Mouse (Mus musculus) lung, embryonic 16.5 days (tissue): ENCODE measurements around the gene Igdcc3. TPM values are rescaled to one million over a fixed set of nuclear protein-coding genes. Genes with fewer than 3 reads are reported as not detected.

ENCODE experiments used
- ATAC-seq: fragments of 200-750 bp; cut with Nextera tagmentation; 2 replicates; pipeline ENCODE4 v1.8.0; 2017; ENCODE audit warnings: low read depth, mild to moderate bottlenecking, moderate library complexity
- H3K27ac ChIP-seq: fragments of 300-500 bp; sonication (generic); 2 replicates; pipeline ENCODE4 v1.5.1; 2014; ENCODE audit warnings: mild to moderate bottlenecking, control low read depth, low read length
- H3K27me3 ChIP-seq: fragments of 300-500 bp; sonication (generic); 2 replicates; pipeline ENCODE4 v1.6.1; 2014; ENCODE audit warnings: low read depth, low read length, mixed read lengths; ENCODE audit not compliant: control insufficient read depth, insufficient read depth
- H3K36me3 ChIP-seq: fragments of 300-500 bp; sonication (generic); 2 replicates; pipeline ENCODE4 v1.6.1; 2014; ENCODE audit warnings: low read length; ENCODE audit not compliant: control insufficient read depth, insufficient read depth
- H3K4me1 ChIP-seq: fragments of 300-500 bp; sonication (generic); replicated peaks from 2 replicates; pipeline ENCODE4 v1.6.1; 2014; ENCODE audit warnings: low read length, mixed read lengths; ENCODE audit not compliant: control insufficient read depth, insufficient read depth
- H3K4me2 ChIP-seq: fragments of 300-500 bp; sonication (generic); 2 replicates; pipeline ENCODE4 v1.6.1; 2014; ENCODE audit warnings: low read depth, low read length, control low read depth
- H3K4me3 ChIP-seq: fragments of 300-500 bp; sonication (generic); 2 replicates; pipeline ENCODE4 v1.5.1; 2014; ENCODE audit warnings: mild to moderate bottlenecking, low read length, control low read depth
- H3K9ac ChIP-seq: fragments of 300-500 bp; sonication (generic); 2 replicates; pipeline ENCODE4 v1.6.1; 2014; ENCODE audit warnings: low read length, control low read depth
- H3K9me3 ChIP-seq: fragments of 300-500 bp; sonication (generic); 2 replicates; pipeline ENCODE4 v1.6.1; 2016; ENCODE audit warnings: low read length; ENCODE audit not compliant: control insufficient read depth
- WGBS: fragments of 180-500 bp; shearing (Covaris S2); extraction: QIAGEN DNeasy Blood & Tissue Kit; methylation state at CpG from one replicate; pipeline ENCODE4 v1.1.7; 2014; 5-methylcytosine and 5-hydroxymethylcytosine counted together
- polyA plus RNA-seq: library from polyadenylated mRNA; unstranded; fragments of >200 nt; fragmentation: Nextera tagmentation; extraction: Ambion mirVana; gene quantifications from 2 replicates; pipeline ENCODE4 v1.2.1, GENCODE M21; 2015

Igdcc3 gene
- polyA plus RNA-seq, 1 experiment from 2014 or later = 1.3 TPM

- peaks cover 30% of the 10 kb centered on the region for H3K4me1 ChIP-seq
- no peak overlapping the region for H3K9ac ChIP-seq
- no peak overlapping the region for H3K4me2 ChIP-seq
- H3K9me3 ChIP-seq = no peaks in the 10 kb centered on the region
- H3K27me3 ChIP-seq = no peaks in the 10 kb centered on the region
- no peak overlapping the region for H3K4me3 ChIP-seq
- no peaks in the 10 kb centered on the region for H3K36me3 ChIP-seq
- 66% methylated on average over 12 of the region's 12 CpGs for WGBS
- no peak for ATAC-seq
- no peak overlapping the region for H3K27ac ChIP-seq
Measured at GRCm38 (mm10) chr9:65193214-65193613, 52.2 kb downstream of the Igdcc3 start.

GRCm38 (mm10) chr9:65195053-65195452 lies 54.1 kb downstream of the Igdcc3 start, which contains the start of gene Parp16:
Parp16 (plus strand) TSS chr9:65195353.
- Histone ChIP-seq H3K9me3 (no peaks in the 10 kb centered on the region), H3K27me3 (no peaks in the 10 kb centered on the region), H3K4me1 (peaks cover 30% of the 10 kb centered on the region), H3K9ac (peak within 1 kb of the TSS; percentile 47), H3K4me2 (peak within 1 kb of the TSS; percentile 9; the same call in 1 of the 2 replicates), H3K27ac (peak within 1 kb of the TSS; percentile 96), H3K4me3 (no peak within 1 kb of the TSS), H3K36me3 (no peaks in the 10 kb centered on the region)
- ATAC-seq = no peak
- 61% methylated on average over 4 of the region's 4 CpGs for WGBS

- Histone ChIP-seq H3K4me3 (no peak overlapping the region), H3K36me3 (no peaks in the 10 kb centered on the region), H3K27ac (peak overlapping the region; percentile 96), H3K9ac (peak overlapping the region; percentile 47), H3K9me3 (no peaks in the 10 kb centered on the region), H3K4me1 (peaks cover 32% of the 10 kb centered on the region), H3K4me2 (peak overlapping the region; percentile 9; the same call in 1 of the 2 replicates), H3K27me3 (no peaks in the 10 kb centered on the region)
- WGBS = 19% methylated on average over 8 of the region's 8 CpGs
- peak; percentile 8; the same call in 1 of the 2 replicates for ATAC-seq
Measured at GRCm38 (mm10) chr9:65195621-65195981, 54.6 kb downstream of the Igdcc3 start.

DNA sequence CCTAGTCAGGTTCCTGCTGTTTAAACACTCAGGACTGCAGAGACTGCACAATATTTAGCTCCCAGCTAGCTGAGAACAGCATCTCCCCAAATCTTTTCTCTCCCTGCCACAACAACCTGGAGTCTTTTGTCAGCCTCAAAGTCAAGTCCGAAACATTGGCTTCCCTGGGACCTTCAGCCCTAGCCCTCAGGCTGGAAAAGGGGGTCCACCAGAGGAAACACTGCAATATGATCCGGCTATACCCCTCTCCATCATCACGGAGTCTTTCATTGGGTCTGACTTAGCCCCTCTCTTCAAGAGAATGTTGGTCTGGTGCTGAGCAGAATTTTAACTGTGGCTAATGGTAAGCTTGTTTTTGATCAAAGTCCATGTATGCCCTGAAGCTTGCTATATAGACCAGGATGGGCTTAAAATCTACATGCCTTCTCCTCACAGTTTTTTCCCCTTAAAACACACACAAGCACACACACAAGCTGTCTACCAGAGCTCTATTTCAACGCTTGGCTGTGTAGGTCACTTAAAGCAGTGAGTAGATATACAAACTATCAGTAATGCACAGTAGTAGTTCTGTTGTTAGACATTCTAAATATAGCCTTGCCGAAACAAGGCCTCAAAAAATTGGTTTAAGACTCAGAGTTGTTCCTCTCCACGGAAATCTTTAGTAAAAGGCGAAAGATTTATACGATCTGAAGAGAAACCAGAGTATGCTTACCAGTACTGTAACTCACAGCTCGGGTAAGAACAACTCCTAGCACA lies 55.2 kb downstream of the Igdcc3 start:
- H3K27ac ChIP-seq = peak overlapping the region; percentile 96
- H3K4me1 ChIP-seq = peaks cover 32% of the 10 kb centered on the region
- no peaks in the 10 kb centered on the region for H3K9me3 ChIP-seq
- 2% methylated on average over 9 of the region's 9 CpGs for WGBS
- peak; percentile 91 for ATAC-seq
- H3K9ac ChIP-seq = peak overlapping the region; percentile 47
- H3K4me2 ChIP-seq = peak overlapping the region; percentile 31
- H3K36me3 ChIP-seq = no peaks in the 10 kb centered on the region
- H3K4me3 ChIP-seq = peak overlapping the region; percentile 29
- H3K27me3 ChIP-seq = no peaks in the 10 kb centered on the region

DNA sequence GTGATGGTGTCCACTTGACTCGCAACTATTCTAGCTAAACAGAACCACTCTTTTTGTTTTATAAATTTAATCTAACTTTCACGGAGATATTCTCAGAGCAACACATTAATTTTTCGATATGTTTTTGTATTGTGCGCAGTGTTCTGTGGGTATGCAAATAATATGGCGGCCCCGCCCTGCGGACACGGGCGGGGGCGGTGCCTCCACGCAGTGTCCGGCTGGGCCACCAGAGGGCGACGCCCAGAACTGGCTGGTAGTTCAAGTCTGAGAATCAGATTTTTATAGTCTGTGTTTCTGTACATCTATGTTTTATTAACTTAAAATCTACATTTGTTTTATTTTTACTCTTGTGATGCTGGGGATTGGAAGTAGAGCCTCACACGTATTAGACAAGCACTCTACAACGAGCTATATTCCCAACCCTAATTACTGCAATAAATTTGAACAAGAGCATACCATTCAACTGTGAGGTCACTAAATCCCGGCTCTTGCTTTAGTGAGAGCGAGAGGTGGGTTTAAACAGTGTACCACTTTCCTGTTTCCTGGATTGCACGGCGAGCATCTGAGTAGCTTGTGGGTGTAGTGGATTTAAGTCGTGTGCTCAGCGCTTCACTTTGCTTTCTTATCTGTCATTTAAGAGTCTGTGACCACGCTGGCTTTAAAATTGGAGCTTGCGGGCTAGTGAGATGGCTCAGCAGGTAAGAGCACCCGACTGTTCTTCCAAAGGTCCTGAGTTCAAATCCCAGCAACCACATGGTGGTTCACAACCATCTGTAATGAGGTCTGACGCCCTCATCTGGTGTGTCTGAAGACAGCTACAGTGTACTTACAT lies 56.0 kb downstream of the Igdcc3 start:
- Histone ChIP-seq H3K36me3 (no peaks in the 10 kb centered on the region), H3K4me3 (peak overlapping the region; percentile 29), H3K9ac (peak overlapping the region; percentile 46), H3K9me3 (no peaks in the 10 kb centered on the region), H3K4me2 (peak overlapping the region; percentile 31), H3K4me1 (peaks cover 25% of the 10 kb centered on the region), H3K27me3 (no peaks in the 10 kb centered on the region), H3K27ac (peak overlapping the region; percentile 96)
- 11% methylated on average over 26 of the region's 26 CpGs for WGBS
- ATAC-seq = peak; percentile 84

DNA sequence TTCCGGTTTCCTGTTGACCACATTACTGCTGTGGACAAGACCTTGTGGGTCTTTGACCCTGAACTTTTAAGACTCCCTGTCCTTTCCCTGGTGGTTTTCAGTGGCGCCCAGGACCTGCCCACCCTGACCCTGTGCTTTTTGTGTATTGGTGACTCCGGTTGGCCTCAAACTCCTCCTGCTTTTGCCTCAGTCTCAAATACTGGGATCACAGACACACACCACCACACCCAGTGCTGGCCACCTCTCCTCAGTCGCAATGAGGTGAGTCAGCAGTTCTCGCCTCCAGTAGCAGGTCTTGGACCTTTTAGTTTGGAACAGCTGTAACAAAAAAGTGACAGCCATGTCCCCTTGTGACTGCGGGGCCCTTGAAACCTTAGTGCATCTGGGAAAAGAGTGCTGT lies 56.8 kb downstream of the Igdcc3 start:
- H3K4me2 ChIP-seq = no peak overlapping the region
- H3K4me1 ChIP-seq = peaks cover 21% of the 10 kb centered on the region
- no peaks in the 10 kb centered on the region for H3K36me3 ChIP-seq
- H3K9me3 ChIP-seq = no peaks in the 10 kb centered on the region
- WGBS = 86% methylated on average over 6 of the region's 6 CpGs
- no peak overlapping the region for H3K9ac ChIP-seq
- no peak overlapping the region for H3K27ac ChIP-seq
- ATAC-seq = no peak
- H3K27me3 ChIP-seq = no peaks in the 10 kb centered on the region
- no peak overlapping the region for H3K4me3 ChIP-seq

DNA sequence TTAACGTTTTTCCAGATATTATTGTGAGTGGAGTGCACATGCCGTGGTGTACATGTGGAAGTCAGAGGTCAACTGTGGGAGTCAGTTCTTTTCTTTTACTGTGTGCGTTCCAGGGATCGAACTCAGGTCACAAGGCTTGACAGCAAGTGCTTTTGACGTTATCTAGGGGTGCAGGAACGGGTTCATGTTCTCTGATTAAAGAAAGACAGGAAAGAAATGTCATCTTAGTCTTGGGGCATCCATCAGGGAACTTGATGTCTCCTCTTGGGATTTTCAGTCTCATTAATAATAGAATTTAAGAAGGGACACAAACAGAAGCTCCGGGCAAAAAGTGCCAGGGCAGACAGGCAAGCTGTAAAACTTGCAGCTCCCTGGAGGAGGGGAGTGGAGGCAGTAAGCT lies 58.7 kb downstream of the Igdcc3 start:
- Histone ChIP-seq H3K27ac (peak overlapping the region; percentile 52; the same call in 1 of the 2 replicates), H3K9ac (peak overlapping the region; percentile 28; the same call in 1 of the 2 replicates), H3K9me3 (no peaks in the 10 kb centered on the region), H3K4me3 (no peak overlapping the region), H3K36me3 (no peaks in the 10 kb centered on the region), H3K27me3 (no peaks in the 10 kb centered on the region), H3K4me1 (peaks cover 20% of the 10 kb centered on the region), H3K4me2 (no peak overlapping the region)
- 26% methylated on average over 7 of the region's 7 CpGs for WGBS
- no peak for ATAC-seq

DNA sequence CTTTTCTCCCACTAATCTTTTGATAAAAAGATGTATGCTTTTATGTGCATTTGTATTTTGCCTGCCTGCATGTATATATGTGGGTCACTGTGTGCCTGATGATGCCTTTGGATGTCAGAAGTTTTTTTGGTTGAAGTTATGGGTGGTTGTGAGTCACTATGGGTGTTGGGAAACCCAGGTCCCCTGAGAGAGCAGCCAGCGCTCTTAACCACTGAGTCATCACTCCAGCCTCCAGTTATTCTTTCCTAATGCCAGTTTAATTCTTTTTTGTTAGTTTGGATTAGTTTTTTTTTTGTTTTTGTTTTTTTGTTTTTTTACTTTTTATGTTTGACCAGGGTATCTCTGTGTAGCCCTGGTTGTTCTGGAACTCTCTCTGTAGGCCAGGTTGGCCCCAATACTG lies 59.6 kb downstream of the Igdcc3 start:
- no peak for ATAC-seq
- no peak overlapping the region for H3K4me3 ChIP-seq
- H3K4me1 ChIP-seq = peaks cover 11% of the 10 kb centered on the region
- no peak overlapping the region for H3K9ac ChIP-seq
- no peak overlapping the region for H3K27ac ChIP-seq
- H3K9me3 ChIP-seq = no peaks in the 10 kb centered on the region
- 58% methylated on average over 1 of the region's 1 CpGs for WGBS
- no peaks in the 10 kb centered on the region for H3K36me3 ChIP-seq
- H3K27me3 ChIP-seq = no peaks in the 10 kb centered on the region
- H3K4me2 ChIP-seq = no peak overlapping the region

DNA sequence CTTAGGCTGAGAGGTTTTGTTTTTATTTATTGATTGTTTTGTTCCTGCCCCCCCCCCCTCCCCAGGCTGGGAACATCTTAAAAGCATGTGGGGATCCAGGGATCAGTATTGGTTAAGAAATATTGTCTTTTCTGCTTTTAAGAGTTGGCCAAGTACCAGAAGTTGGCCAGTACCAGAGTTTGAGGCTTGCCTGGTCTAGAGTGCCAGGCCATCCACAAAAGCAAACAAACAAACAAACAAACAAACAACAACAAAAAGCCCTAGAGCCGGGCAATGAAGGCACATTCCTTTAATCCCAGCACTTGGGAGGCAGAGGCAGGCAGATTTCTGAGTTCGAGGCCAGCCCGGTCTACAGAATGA lies 60.0 kb downstream of the Igdcc3 start:
- Histone ChIP-seq H3K9ac (no peak overlapping the region), H3K36me3 (no peaks in the 10 kb centered on the region), H3K9me3 (no peaks in the 10 kb centered on the region), H3K4me3 (no peak overlapping the region), H3K27ac (peak overlapping the region; percentile 37; the same call in 1 of the 2 replicates), H3K4me1 (peaks cover 7% of the 10 kb centered on the region), H3K4me2 (no peak overlapping the region), H3K27me3 (no peaks in the 10 kb centered on the region)
- ATAC-seq = no peak
- WGBS = 37% methylated on average over 3 of the region's 3 CpGs
